Mouse (Mus musculus): ENCODE measurements around the gene Pif1. TPM values are rescaled to one million over a fixed set of nuclear protein-coding genes. Genes with fewer than 3 reads are reported as not detected.

The Pif1 gene
- total and polyA plus RNA-seq, 3 experiments, result 11.2 to 14.5 (median 12.2) TPM

DNA sequence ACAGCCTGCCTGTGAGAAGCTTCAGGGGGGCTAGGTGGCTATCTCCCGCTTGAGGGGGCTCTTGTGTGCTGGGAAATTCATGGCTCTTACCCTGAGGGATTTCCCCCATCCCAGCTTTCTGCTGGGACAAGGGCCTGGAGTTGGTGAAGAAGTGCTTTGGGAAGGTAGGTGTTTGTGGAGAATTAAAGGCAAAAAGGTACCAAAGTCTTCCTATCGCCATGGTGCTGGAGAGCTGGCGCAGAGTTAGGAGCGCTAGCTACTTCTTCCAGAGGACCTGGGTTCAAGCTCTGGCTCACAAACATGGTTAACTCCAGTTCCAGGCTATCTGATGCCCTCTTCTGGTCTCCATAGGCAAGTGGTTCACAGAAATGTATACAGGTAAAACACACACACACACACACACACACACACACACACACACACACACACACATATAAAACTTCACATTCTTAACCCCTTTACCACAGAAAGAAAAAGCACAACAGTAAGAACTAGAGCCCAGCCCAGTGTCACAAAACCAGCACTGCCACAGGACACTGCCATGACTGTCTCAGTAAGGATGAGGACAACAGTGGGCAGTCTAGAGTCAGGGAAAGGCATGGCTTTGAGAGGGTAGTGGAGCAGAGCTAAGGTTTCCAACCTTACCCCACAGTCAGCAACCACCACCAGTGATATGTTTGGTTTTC, 9.3 kb upstream of the Pif1 start:
- no peaks in the 10 kb centered on the region for H3K27me3 ChIP-seq (replicated peaks)
- peak overlapping the region; percentile 75 for H3K4me2 ChIP-seq (ENCODE audit: insufficient read depth, low read depth, poor library complexity, severe bottlenecking)
- H3K79me2 ChIP-seq (replicated peaks; ENCODE audit: control insufficient read depth, extremely low read depth, insufficient read depth, poor library complexity, severe bottlenecking), result peaks cover 47% of the 10 kb centered on the region
- in situ Hi-C loops (cut with MboI; ENCODE audit: low pct_ligation_motif_present, low pct_unique_long_range_greater_than_20kb, low sequenced_read_pairs), result loop anchor here (5.0 kb wide), 1 partner anchor 40 kb away; no protein-coding TSS in a partner anchor
- peak overlapping the region; percentile 82 to 83 (median 82) for H3K4me3 ChIP-seq (replicated peaks in 1 of 3; ENCODE audit: low read depth in 2 of 3, low read length in 2 of 3, poor library complexity in 1 of 3)
- H3K4me1 ChIP-seq (ENCODE audit: control insufficient read depth in 1 of 2, insufficient read depth in 2 of 2), result peaks cover 15 to 52% of the 10 kb centered on the region in 2 experiments
- peaks cover 8 to 14% of the 10 kb centered on the region in 2 experiments for H3K36me3 ChIP-seq (replicated peaks in 1 of 2; ENCODE audit: control insufficient read depth in 1 of 2, insufficient read depth in 1 of 2, low read length in 1 of 2)
- DNase-seq (ENCODE audit: extremely low read depth), result peak; percentile 30
- dilution Hi-C loops (cut with MboI; ENCODE audit: extremely low pct_ligation_motif_present, extremely low pct_unique_long_range_greater_than_20kb, low sequenced_read_pairs), result no loop called here
- TF ChIP-seq CHD2 (IDR thresholded peaks at IDR 0.05; ENCODE audit: low read length), result no peak
- TF ChIP-seq NELFE (IDR thresholded peaks at IDR 0.05; ENCODE audit: low read depth, low read length), result no peak
- TF ChIP-seq RCOR1 (conservative IDR thresholded peaks at IDR 0.05; ENCODE audit: low read depth, low read length), result no peak
- TF ChIP-seq MYC (IDR thresholded peaks at IDR 0.05; ENCODE audit: low read depth, low read length), result no peak
- peak; percentile 58 for TF ChIP-seq SMC3 (IDR thresholded peaks at IDR 0.05; ENCODE audit: low read depth, low read length)
- no peak for TF ChIP-seq TCF12 (IDR thresholded peaks at IDR 0.05; ENCODE audit: low read depth, low read length)
- no peak for TF ChIP-seq USF2 (conservative IDR thresholded peaks at IDR 0.05; ENCODE audit: low read depth, low read length)
- no peak for TF ChIP-seq IRF4 (IDR thresholded peaks at IDR 0.05; ENCODE audit: low read depth, low read length)
- 0 out of 2 replicates have a peak, but pooled peaks have one; percentile 36 for TF ChIP-seq CHD1 (IDR thresholded peaks at IDR 0.05; ENCODE audit: low read depth, low read length)
- TF ChIP-seq ZC3H11A (IDR thresholded peaks at IDR 0.05; ENCODE audit: low read depth, low read length), result no peak
- no peak for TF ChIP-seq GABPA (IDR thresholded peaks at IDR 0.05; ENCODE audit: insufficient replicate concordance, low read depth, low read length)
- TF ChIP-seq NRF1 (IDR thresholded peaks at IDR 0.05; ENCODE audit: low read depth, low read length), result no peak
- TF ChIP-seq HCFC1 (IDR thresholded peaks at IDR 0.05; ENCODE audit: low read depth, low read length), result no peak
- no peak for TF ChIP-seq MAZ (IDR thresholded peaks at IDR 0.05; ENCODE audit: low read depth, low read length)
- no peak for TF ChIP-seq JUND (conservative IDR thresholded peaks at IDR 0.05; ENCODE audit: low read depth, low read length)
- peak; percentile 40; the same call in 1 of the 2 replicates for TF ChIP-seq MXI1 (IDR thresholded peaks at IDR 0.05; ENCODE audit: low read depth, low read length)
- TF ChIP-seq RAD21 (IDR thresholded peaks at IDR 0.05; ENCODE audit: low read depth, low read length), result peak; percentile 47
- no peak for TF ChIP-seq ZMIZ1 (IDR thresholded peaks at IDR 0.05; ENCODE audit: low read depth, low read length)
- no peak for TF ChIP-seq ZKSCAN1 (IDR thresholded peaks at IDR 0.05; ENCODE audit: borderline replicate concordance, low read depth, low read length)
- no peak for TF ChIP-seq TBP (conservative IDR thresholded peaks at IDR 0.05; ENCODE audit: low read depth, low read length)
- no peak for TF ChIP-seq ETS1 (conservative IDR thresholded peaks at IDR 0.05; ENCODE audit: low read depth, low read length)
- TF ChIP-seq MAX (IDR thresholded peaks at IDR 0.05; ENCODE audit: low read length), result no peak
- no peak for TF ChIP-seq MEF2A (IDR thresholded peaks at IDR 0.05; ENCODE audit: borderline replicate concordance, low read depth, low read length)
- TF ChIP-seq ELF1 (IDR thresholded peaks at IDR 0.05; ENCODE audit: low read depth, low read length), result no peak
- TF ChIP-seq EP300 (IDR thresholded peaks at IDR 0.05; ENCODE audit: low read length), result no peak
- no peak for TF ChIP-seq UBTF (IDR thresholded peaks at IDR 0.05; ENCODE audit: low read depth, low read length)
- TF ChIP-seq SIN3A (IDR thresholded peaks at IDR 0.05; ENCODE audit: low read length), result peak; percentile 55; the same call in 1 of the 2 replicates
- peak in 1 of 2 experiments; percentile 57; a peak in 2 of 4 replicates for TF ChIP-seq CTCF (conservative IDR thresholded peaks at IDR 0.05 in 1 of 2, IDR thresholded peaks at IDR 0.05 in 1 of 2; ENCODE audit: low read depth in 2 of 2, low read length in 2 of 2)
- no peak for TF ChIP-seq KAT2A (IDR thresholded peaks at IDR 0.05; ENCODE audit: insufficient replicate concordance, low read length)
- TF ChIP-seq BHLHE40 (IDR thresholded peaks at IDR 0.05; ENCODE audit: low read depth, low read length), result no peak
- no peak for TF ChIP-seq POLR2AphosphoS2 (IDR thresholded peaks at IDR 0.05; ENCODE audit: low read depth, low read length)
- TF ChIP-seq POLR2A (IDR thresholded peaks at IDR 0.05; ENCODE audit: low read depth, low read length), result no peak
- no peak for TF ChIP-seq E2F4 (IDR thresholded peaks at IDR 0.05; ENCODE audit: insufficient replicate concordance, low read depth, low read length)
- TF ChIP-seq MAFK (IDR thresholded peaks at IDR 0.05; ENCODE audit: insufficient replicate concordance, low read length), result no peak
- no peak for TF ChIP-seq JUN (IDR thresholded peaks at IDR 0.05; ENCODE audit: insufficient read depth, low read depth, low read length)
- TF ChIP-seq PAX5 (IDR thresholded peaks at IDR 0.05; ENCODE audit: low read length), result no peak
- TF ChIP-seq USF1 (IDR thresholded peaks at IDR 0.05; ENCODE audit: low read depth, low read length), result no peak
- TF ChIP-seq ZNF384 (IDR thresholded peaks at IDR 0.05; ENCODE audit: low read depth, low read length), result no peak
- H3K27ac ChIP-seq (ENCODE audit: insufficient read depth, low read depth), result peak overlapping the region; percentile 80; the same call in 1 of the 2 replicates
- no peaks in the 10 kb centered on the region for H3K9me3 ChIP-seq (replicated peaks; ENCODE audit: low read length)
- H3K9ac ChIP-seq (ENCODE audit: insufficient read depth, low read depth), result peak overlapping the region; percentile 91; the same call in 1 of the 2 replicates
